Mouse (Mus musculus): ENCODE data around the gene Pnliprp2.

Gene Pnliprp2

DNA sequence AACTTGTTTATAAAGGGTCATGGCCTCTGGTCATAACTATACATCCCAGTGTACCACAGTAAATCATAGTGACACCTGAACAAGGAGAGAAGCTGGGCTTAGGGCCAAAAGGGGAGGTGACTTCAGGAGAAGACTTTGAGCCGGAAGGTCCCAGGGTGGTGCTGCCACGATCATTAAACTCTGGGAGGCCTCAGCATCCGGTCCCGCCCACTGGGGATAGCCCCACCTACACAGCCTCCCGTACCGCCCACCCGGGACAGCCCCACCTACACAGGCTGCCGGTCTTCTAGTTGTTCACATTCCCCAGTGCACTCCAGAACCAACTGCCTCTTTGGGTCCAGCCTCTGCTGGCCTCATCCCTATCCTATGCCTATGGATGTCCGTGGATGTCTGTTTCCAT is at the start of gene Pnliprp2:
TSS of gene Pnliprp2 (plus strand) at position 297 of the 400 bp plus-strand sequence.
- in situ Hi-C loops (cut with MboI; ENCODE audit: low pct_unique_long_range_greater_than_20kb in 1 of 2, low sequenced_read_pairs in 2 of 2, unreplicated experiment in 1 of 2) = no loop called here

DNA sequence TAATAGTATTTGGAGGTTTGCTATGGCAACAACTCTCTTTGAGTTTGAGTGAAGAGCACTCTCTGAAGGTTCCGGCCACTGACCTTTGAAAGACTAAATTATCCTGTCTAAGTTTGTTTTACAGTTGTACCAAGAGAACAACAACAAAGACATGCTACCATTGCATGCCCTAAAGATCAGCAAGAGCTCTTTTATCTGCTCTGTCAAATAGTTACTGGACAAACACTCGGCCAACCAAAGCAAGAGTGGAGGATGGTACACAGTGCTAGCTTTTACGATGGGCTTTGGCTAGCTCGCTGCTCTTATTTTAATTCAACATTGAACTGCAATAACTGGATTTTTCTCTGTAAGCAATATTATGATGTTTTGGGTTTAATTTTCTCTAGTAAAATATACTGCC is 41.6 kb upstream of the Pnliprp2 start:
- in situ Hi-C loops (cut with MboI; ENCODE audit: low pct_unique_long_range_greater_than_20kb in 1 of 2, low sequenced_read_pairs in 2 of 2, unreplicated experiment in 1 of 2) = no loop called here

DNA sequence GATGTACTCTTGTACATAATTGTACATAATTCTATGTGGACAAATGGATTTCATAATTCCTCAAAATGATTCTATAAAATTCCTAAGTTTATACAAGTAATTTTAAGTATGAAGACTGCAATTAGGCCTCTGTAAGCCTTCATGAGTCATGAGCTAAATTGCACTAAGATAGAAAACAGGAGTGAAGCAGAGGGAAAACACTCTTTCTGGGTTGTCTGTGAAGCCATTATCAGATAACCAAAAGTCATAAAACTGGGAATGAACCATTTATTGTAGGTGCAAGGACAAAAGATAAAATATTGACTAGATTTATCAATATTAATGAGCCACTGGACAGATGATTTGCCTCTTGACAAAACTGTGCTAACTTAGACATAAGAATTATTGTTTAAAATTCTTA is 39.1 kb upstream of the Pnliprp2 start:
- in situ Hi-C loops (cut with MboI; ENCODE audit: low pct_unique_long_range_greater_than_20kb in 1 of 2, low sequenced_read_pairs in 2 of 2, unreplicated experiment in 1 of 2) = no loop called here

DNA sequence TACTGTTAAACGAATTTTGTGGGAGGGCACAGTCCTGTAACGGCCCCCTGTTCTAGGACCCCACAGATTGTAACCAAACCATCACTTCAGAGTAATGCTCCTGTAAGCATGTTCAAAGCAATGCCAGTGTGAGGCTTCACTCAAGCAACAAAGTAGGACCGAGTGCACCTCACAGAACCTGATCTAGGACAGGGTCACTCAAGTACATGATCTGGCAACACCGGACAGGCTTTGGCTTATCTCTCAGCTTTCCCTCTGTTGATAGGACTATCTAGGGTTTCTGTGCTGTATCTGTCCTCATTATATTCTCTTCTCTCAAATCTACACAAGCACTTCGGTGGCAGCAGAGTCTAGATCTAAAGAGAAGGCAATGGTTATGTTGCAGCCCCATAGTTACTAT is 33.0 kb upstream of the Pnliprp2 start:
- in situ Hi-C loops (cut with MboI; ENCODE audit: low pct_unique_long_range_greater_than_20kb in 1 of 2, low sequenced_read_pairs in 2 of 2, unreplicated experiment in 1 of 2) = no loop called here

DNA sequence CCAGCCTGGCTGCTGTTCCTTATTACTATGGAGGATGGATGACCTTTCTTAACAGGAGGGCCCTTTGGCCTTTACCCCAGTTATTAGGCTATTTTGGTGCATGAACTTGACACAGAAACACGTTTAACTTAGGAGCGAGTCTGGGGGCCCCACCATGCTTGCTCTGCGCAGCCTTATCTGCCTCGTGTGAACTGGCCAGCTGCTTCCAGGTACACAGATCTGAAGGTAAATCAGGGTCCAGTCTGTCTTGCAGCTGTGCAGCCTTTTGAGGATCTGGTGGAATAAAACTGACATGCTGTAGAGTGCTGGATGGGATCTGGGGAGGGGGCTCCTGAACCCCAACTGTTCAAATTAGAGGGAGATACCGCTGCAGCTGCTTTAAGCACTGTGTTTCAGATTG is 31.8 kb upstream of the Pnliprp2 start:
- in situ Hi-C loops (cut with MboI; ENCODE audit: low pct_unique_long_range_greater_than_20kb in 1 of 2, low sequenced_read_pairs in 2 of 2, unreplicated experiment in 1 of 2) = no loop called here

DNA sequence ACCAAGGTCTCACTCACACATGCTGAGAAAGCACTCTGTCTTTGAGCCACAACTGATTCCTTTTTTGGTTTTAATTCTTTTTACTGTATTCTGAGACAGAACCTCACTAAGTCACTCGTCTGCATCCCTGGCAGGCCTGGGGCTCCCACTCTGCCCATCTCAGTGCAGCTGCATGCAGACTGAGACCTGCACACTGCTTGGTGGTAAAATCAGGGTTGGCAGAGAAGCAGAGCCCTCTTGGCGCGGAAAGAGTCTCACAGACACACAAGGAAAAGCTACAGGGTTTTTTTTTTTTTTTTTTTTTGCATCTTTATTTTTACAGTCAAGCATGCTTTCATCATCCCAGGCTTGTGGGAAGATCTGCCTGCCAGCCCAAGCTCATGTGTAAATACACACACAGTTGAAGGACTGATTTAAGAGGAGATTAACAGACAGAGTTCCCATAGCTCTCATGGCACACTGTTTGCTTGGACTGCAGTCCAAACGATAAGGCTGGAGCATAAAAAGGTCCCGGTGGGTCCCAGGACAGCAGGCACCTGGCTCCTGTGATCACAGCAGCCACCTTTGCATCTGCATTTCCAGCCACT is 31.0 kb upstream of the Pnliprp2 start, which contains the start of gene Pnliprp1:
TSS of gene Pnliprp1 (plus strand) at position 443 of the 587 bp plus-strand sequence.
- in situ Hi-C loops (cut with MboI; ENCODE audit: low pct_unique_long_range_greater_than_20kb in 1 of 2, low sequenced_read_pairs in 2 of 2, unreplicated experiment in 1 of 2) = no loop called here

DNA sequence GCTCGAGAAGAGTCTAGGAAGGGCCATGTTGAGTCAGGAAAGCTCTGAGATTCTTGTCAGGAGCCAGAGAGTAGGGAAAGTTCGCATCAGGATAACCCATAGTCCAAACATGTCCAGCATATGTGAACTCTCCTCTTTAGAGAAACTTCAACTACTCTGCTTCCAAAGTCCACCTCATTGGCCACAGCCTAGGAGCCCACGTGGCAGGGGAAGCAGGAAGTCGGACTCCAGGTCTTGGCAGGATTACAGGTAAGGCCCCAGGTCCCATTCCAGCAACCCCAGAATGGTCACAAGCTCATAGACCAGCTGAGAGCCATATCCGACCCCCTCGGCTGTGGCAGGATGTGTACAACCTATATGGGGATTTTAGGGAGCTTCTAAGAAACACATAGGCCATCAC is 26.3 kb upstream of the Pnliprp2 start:
- in situ Hi-C loops (cut with MboI; ENCODE audit: low pct_unique_long_range_greater_than_20kb in 1 of 2, low sequenced_read_pairs in 2 of 2, unreplicated experiment in 1 of 2) = no loop called here

DNA sequence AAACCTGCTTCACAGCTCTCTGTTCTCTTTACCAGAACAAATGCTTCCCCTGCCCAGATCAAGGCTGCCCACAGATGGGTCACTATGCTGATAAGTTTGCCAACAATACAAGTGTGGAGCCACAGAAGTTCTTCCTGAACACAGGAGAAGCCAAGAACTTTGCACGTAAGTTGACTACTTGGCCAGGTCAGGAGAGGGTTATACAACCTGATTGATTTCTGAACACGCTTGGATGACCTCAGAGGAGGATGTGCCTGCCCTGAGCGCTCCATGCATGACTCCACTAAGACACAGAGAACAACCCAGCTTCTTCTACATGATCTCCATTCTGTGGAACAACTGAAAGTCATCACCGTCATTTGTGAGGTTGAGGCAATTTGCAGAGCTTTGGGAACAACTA is 21.4 kb upstream of the Pnliprp2 start:
- in situ Hi-C loops (cut with MboI; ENCODE audit: low pct_unique_long_range_greater_than_20kb in 1 of 2, low sequenced_read_pairs in 2 of 2, unreplicated experiment in 1 of 2) = no loop called here

DNA sequence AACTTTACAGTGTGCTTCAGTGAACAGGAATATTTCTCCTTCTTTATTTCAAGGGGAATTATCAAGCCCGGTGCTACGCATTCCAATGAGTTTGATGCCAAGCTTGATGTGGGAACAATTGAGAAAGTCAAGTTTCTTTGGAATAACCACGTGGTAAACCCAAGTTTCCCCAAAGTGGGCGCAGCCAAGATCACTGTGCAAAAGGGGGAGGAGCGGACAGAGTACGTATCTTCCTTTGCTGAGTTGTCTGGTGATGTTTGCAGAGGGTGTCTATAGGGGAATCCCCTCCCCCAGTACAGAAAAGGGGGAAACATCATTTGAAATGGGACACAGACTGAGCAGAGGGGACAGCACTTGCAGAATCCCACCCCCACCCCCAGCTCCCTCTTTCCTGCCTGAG is 18.5 kb upstream of the Pnliprp2 start:
- in situ Hi-C loops (cut with MboI; ENCODE audit: low pct_unique_long_range_greater_than_20kb in 1 of 2, low sequenced_read_pairs in 2 of 2, unreplicated experiment in 1 of 2) = no loop called here

DNA sequence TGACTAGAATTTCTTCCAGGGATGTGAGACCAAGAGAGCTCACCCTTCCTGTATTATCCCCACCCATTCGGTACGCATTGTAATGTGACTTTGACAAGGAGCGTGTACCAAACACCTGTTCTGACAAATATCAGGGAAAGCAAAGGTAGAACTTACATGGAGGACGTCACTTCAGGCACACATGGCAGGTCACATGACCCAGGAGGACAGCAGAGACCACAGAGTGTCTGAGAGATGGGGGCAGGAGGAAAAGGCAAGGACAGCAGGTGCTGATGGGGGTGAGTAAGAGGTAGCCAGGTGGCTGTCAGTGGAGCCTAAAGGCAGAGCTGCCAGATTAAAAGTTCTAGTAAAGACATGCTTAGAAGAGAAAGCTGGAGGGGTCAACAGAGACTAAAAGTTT is 16.8 kb upstream of the Pnliprp2 start:
- in situ Hi-C loops (cut with MboI; ENCODE audit: low pct_unique_long_range_greater_than_20kb in 1 of 2, low sequenced_read_pairs in 2 of 2, unreplicated experiment in 1 of 2) = no loop called here

DNA sequence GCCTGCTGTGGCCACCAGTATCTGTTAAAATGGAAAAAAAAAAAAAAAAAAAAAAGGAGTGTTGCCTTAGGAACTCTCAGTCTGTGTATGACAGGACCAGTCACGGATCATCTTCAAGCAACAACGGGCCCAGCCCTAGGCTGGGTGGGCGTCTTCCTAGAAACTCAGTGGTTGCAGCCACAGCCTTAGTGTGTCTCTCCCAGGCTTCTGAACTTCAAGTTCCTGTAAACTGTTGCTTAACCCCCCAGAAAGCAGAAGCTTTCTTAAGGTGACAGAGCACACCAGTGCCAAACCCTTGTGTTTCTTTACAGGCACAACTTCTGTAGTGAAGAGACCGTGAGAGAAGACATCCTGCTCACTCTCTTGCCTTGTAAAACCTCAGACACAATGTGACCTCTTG is 15.8 kb upstream of the Pnliprp2 start:
- in situ Hi-C loops (cut with MboI; ENCODE audit: low pct_unique_long_range_greater_than_20kb in 1 of 2, low sequenced_read_pairs in 2 of 2, unreplicated experiment in 1 of 2) = no loop called here

DNA sequence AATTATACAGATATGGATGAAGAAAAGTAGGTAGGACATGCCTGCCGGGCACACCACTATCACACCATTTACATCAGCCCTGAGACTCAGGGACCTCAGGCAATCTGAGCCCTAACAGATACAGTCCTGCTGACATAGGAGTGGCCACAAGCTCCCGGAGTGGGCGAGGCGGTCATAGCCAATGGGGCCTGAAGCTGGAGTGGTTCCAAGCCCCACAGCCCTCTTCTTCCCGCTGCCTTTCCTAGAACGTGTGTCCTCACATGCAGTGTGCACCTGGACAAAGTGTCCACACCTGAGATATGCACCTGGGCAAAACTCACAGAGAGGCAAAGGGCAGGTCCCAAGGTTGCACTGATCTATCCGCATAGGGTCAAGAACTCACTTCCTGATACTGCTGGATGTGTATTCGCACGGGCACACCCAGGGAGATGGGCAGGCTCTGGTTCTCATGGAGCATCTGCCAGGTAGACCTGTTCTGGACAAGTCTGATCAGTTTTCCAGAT is 12.0 kb upstream of the Pnliprp2 start:
- in situ Hi-C loops (cut with MboI; ENCODE audit: low pct_unique_long_range_greater_than_20kb in 1 of 2, low sequenced_read_pairs in 2 of 2, unreplicated experiment in 1 of 2) = no loop called here

DNA sequence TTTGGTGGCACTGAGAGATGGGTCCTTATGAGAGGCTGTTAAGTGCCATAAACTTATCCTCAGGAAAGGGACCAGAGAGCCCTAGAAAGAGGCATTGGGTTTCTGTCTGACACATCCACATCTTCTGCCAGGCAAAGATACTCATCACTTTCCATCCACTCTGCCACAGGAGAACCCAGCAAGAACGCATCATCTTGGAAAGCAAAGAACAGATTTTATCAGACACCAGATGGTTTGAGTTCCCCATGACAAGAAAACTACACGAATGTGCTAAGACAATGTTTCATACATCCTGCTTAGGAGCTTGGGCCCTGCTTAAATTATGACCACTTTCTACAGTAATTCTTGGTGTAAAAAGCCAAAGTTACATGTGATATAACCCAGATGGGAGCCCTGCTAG is 8.7 kb upstream of the Pnliprp2 start:
- in situ Hi-C loops (cut with MboI; ENCODE audit: low pct_unique_long_range_greater_than_20kb in 1 of 2, low sequenced_read_pairs in 2 of 2, unreplicated experiment in 1 of 2) = no loop called here

DNA sequence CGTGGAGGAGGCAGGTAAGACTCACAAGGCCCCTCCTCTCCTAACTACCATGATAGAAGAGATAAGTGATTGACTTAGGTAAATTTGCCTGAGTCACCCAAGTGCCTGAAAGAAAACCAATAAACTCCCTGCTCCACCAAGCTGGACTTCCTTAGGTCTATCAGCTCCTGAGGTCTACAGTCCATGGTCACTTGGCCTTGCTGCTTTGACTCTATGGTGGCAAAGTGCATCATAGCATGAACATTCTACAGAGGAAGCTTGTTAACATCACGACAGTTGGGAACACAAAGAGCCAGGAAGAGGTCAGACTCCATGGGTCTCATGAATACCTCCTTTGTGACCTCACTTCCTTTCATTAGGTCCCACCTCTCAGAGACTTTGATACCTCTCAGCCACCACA is 8.0 kb upstream of the Pnliprp2 start:
- in situ Hi-C loops (cut with MboI; ENCODE audit: low pct_unique_long_range_greater_than_20kb in 1 of 2, low sequenced_read_pairs in 2 of 2, unreplicated experiment in 1 of 2) = no loop called here

DNA sequence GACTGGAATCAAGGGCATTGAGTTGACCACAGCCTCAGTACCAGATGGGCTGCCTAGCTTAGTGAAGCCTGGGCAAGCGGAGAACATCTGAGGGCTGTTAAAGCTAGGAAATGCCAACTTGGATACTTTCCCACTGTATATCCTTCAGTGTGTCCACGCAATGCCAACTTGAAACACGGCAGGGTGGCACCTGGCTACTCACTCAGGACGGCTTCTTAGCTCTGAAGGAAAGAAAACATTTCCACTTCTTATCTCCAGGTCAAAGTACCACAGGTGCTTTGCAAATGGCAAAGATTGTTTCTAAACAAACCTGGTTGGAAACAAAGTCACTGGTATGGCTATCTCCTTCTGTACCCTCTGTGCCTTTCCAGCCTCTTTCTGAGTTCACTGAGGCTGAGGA is 648 bp upstream of the Pnliprp2 start:
- in situ Hi-C loops (cut with MboI; ENCODE audit: low pct_unique_long_range_greater_than_20kb in 1 of 2, low sequenced_read_pairs in 2 of 2, unreplicated experiment in 1 of 2) = no loop called here

DNA sequence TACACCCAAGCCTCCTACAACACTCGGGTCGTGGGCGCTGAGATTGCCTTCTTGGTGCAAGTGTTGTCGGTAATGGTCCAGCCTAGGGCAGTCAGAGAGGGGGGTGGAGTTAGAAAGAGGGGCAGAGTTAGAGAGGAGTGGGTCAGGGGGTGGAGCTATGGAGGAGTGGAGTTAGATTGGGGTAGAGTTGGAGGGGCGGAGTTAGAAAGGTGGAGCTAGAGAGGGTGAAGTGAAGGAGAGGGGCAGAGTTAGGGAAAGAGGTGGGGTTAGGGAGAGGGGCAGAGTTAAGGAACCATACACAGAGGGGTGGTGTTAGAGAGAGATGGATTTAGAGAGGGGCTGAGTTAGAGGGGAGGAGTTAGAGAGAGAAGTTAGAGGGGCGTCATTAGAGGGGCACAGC is 2.8 kb downstream of the Pnliprp2 start:
- in situ Hi-C loops (cut with MboI; ENCODE audit: low pct_unique_long_range_greater_than_20kb in 1 of 2, low sequenced_read_pairs in 2 of 2, unreplicated experiment in 1 of 2) = no loop called here

DNA sequence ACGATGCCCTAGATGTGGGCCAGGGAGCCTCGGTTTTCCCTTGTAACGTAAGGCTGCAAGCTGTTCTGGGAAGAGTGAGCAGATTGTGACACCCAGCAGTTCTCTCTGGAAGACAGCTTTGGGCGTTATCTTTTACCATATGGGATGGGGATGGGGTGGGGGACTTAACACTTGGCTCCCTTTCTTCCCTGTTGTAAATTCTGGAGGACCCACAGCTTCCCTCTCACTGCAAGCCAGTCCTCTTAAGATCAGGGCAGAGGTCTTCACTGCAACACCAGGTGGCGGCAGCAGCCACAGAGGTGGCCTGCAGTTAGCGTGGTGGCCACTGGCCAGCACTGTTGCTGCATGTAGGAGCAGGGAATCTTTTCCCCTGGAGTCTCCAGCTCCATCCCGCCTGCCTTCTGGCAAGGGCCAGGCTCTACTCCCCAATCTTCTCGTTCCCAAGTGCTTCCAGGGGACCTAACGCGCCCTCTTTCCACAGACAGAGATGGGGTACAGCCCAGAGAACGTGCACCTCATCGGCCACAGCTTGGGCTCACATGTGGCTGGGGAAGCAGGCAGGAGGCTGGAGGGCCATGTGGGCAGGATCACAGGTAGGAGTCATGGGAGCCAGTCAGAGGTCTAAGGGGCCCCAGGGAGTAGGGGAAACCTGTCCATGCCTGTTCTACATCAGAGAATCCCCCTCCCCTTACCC is 3.5 kb downstream of the Pnliprp2 start:
- in situ Hi-C loops (cut with MboI; ENCODE audit: low pct_unique_long_range_greater_than_20kb in 1 of 2, low sequenced_read_pairs in 2 of 2, unreplicated experiment in 1 of 2) = no loop called here

DNA sequence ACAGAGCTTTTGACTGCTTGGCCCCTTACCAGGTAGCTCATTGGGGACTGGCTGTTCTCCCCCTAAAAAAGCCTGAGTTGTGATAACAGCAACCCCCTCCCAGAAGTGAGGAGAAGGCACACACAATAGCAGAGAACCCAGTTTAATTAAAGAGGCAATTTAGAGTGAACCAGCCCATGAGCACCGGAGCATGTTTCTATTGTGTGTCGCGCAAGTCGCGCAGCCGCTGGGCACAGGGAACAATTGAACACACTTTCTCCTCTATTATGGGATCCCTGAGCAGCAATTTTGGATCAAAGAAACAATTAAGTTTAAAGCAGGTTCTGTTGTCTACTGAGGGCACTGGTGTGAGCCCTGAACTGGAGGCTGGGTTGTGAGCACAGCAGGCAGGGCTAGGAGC is 7.8 kb downstream of the Pnliprp2 start:
- in situ Hi-C loops (cut with MboI; ENCODE audit: low pct_unique_long_range_greater_than_20kb in 1 of 2, low sequenced_read_pairs in 2 of 2, unreplicated experiment in 1 of 2) = no loop called here

DNA sequence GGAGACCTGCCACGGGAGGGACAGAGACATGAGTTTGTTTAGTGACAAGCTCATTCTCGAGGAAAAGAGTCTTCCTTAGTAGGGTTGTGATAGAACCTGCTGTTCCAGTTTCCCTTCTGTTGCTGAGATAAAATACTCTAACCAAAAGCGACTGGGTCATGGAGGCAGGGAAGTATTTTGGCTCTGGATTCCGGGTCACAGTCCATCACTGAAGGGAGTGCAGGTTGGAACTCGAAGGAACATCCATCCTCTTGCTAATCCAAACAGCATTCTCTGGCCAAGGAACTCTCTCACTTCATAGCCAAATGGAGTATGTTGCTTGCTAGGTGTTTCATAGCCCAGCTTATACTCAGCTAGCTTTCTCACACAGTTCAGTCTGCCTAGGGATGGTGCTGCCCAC is 16.9 kb downstream of the Pnliprp2 start:
- in situ Hi-C loops (cut with MboI; ENCODE audit: low pct_unique_long_range_greater_than_20kb in 1 of 2, low sequenced_read_pairs in 2 of 2, unreplicated experiment in 1 of 2) = no loop called here

DNA sequence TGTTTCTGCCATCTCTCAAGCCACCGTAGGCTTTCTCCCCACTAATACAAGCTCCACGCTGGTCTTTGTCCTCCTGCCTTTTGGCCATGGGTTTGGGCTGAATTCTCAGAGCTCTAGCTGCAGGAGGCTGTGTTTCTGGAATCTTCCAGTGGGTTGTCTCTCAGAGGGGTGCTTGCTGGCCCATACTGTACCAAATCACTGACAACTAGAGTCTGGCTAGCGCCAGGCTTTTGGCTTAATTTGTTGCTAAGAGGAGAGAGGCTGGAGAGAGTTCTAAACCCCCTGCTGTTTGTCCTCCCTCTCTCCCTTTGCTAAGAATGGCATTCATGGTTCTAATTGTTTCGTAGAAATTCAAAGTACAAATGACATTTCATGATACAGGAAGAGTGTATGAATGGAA is 22.0 kb downstream of the Pnliprp2 start:
- in situ Hi-C loops (cut with MboI; ENCODE audit: low pct_unique_long_range_greater_than_20kb in 1 of 2, low sequenced_read_pairs in 2 of 2, unreplicated experiment in 1 of 2) = no loop called here

Measured in mouse embryonic stem cell (cell line).